Mouse (Mus musculus) lung, postnatal 0 days (tissue): Measurements from ENCODE around the gene Cfap77.

ENCODE experiments used
- CTCF ChIP-seq: IDR thresholded peaks from 2 replicates; pipeline ENCODE4 v1.5.1; 2016; ENCODE audit warnings: antibody characterized with exemption, mild to moderate bottlenecking
- EP300 ChIP-seq: IDR thresholded peaks from 2 replicates; pipeline ENCODE4 v1.6.1; 2016; ENCODE audit warnings: antibody characterized with exemption, mild to moderate bottlenecking, control low read depth

DNA sequence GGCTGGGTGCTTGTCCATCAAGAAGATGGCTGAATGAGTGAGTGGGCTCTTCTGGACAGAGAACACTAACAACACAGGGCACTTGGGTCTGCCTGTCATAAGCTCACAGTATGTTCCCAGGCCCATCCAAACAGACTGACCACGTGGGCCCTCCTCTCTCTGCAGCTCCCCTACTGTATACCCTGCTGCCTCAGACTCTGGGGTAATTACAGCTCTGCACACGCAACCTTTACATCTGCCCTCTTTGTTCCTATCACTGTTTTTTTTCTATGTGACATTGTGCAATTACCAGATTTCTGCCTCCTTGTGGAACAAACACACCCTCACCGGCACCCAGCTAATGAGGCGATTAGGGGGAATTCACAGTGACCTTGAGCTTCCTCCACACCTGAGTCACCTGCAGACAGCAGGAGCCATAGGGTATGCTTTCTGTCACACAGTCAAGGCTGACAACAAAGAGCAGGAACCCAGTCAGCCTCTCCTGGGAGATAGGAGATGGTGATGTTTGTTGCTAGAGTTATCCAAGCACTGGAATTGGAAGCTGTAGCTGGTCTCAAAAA lies 157.4 kb downstream of the Cfap77 start:
- no peak for TF ChIP-seq CTCF
- no peak for TF ChIP-seq EP300
